Mouse (Mus musculus): Measurements from ENCODE around the gene Vwa7.

Gene Vwa7

DNA sequence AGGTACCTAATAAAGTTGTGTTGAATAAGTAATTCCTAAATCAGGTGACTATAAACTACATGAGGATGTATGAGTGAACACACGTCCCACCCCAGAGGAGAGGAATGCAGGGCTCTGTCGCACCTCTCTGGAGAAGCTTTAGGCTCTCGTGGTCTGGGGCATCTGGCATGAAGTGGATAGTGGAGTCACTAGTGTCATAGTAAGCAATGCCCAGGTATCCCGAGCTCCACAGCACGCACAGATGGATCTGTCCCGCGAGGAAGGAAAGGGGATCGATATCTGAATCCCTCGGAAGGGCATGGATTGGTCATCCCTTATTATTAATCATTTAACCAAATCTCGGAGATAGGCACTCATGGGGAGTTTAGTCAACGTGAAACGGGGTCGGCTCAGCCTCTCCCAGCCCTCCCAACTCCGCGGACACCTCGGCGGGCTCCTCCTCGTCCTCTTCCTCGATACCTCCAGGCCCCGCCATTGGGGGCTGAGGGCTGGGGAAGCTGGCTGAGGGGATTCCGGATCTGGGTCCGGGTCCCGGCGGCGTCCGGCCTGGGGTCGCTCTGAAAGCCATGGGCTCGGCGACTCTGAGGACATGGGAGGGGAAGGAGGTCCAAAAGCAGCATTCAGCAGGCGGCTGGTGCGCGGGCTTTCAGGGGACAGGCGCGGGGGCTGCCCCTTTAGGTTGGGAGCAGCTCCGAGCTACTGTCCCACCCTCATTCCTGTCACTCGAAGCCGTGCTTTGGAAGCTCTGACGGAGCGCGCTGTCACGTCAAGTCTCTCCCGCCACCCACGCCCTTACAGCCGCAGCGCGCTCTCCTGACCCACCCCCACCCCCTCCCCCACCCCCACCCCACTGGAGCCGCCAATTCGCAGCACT is 29.7 kb downstream of the Vwa7 start:
- no peak for DNase-seq (ENCODE audit: low spot score in 2 of 2)

DNA sequence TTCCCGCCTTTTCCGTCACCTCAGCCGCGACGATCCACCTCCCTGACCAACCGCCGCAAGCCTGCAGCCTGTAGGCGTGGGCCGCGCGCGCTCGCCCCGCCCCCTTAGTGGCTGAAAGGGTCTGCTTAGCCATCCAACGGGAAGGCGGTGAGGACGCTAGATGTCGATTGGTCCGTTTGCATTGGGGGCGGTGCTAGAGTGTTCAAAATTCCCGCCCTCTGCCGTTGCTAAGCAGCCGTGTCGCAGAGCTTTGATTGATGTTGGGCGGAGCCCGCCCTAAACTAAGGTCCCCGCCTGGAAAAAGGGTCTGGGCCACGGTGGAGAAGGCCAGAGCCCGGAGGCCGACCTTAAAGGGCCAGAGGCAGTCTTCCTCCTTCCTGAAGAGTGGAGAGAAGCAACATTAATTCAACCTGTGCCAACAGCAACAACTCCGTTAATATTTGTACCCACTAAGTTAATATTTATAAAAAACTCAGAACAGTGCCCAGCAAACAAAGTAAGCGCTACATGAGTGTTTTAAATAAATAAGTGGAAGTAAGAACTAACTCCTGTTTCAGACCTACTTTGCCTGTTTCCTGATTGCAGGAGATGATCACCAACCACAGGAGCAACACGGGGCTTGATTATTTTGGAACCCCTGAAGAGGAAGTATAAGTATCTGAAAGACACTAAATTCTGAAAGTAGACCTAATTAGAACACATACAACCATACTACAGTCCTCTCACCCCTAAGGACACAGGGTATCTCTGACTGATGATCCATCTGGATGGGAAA is 30.5 kb downstream of the Vwa7 start, which contains the start of gene Msh5:
Msh5 (minus strand) TSS at position 65 of the 775 bp plus-strand sequence.
- peak; percentile 88 to 96 for DNase-seq (ENCODE audit: low spot score in 2 of 2)

DNA sequence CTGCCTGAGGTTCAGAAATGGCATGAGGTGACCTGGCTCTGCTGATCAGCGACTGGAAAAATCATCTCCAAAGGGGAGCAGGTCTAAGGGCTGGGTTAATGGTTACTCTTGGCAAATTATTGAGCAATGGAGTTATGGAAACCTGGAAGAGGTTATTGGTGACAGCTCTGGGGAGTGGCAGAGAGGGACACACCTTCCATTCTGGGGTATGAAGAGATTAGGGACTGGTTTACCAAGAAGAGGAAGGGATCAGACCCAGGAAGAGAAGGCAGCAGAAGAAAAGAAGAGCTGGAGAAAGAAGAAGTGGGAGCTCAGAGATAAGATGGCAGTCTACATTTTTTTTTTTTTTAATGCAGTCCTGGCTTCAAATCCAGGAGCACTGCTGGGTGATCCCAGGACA is 31.3 kb downstream of the Vwa7 start:
- DNase-seq (ENCODE audit: low spot score in 2 of 2): no peak

DNA sequence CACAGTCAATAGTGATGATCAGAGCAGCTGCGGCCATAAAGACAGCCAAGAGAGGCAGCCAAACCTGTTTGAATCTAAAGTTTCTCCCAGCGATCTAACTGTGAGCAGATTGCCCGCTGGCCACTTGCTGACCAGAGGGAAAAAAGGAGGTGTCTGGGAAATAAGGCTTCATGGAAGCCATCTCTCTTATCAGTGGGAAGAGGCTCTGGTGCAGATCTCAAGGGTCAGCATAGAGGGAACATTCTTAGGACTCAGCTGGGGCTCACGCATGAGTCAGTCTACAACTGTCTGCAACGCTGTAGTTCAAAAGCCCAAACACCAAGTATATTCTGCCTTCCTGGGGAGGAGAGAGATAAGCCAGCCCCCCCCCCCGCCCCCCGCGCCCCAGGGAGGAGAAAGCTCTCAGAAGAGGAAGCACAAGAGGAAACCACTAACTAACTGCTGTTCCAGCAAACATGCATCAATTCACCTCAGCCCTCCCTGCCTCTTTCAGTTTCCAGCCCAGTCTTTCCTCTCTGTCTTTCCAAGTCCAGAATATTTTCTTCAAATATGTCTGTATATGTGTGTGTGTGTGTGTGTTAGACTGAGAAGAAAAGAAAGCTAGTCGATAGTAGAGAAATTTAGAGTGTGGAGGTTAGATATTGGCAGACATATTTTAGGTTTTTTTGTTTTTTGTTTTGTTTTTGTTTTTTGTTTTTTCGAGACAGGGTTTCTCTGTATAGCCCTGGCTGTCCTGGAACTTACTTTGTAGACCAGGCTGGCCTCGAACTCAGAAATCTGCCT is 32.0 kb downstream of the Vwa7 start:
- DNase-seq (ENCODE audit: low spot score in 2 of 2): no peak

DNA sequence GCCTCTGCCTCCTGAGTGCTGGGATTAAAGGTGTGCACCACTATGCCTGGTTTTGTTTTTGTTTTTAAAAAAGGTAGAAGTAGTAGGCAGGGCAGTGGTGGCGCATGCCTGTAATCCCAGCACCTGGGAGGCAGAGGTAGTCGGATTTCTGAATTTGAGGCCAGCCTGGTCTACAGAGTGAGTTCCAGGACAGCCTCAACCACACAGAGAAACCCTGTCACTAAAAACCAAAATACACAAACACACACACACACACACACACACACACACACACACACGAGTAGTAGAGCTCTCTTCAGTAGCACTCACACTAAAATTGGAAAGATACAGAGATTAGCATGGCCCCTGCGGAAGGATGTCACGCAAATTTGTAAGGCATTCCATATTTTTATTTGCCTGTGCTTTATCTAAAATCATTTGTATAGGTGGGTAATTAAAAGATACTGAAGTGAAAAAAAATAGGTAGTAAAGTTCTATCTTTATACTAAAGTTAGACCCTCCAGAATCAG is 32.6 kb downstream of the Vwa7 start:
- no peak for DNase-seq (ENCODE audit: low spot score in 2 of 2)

DNA sequence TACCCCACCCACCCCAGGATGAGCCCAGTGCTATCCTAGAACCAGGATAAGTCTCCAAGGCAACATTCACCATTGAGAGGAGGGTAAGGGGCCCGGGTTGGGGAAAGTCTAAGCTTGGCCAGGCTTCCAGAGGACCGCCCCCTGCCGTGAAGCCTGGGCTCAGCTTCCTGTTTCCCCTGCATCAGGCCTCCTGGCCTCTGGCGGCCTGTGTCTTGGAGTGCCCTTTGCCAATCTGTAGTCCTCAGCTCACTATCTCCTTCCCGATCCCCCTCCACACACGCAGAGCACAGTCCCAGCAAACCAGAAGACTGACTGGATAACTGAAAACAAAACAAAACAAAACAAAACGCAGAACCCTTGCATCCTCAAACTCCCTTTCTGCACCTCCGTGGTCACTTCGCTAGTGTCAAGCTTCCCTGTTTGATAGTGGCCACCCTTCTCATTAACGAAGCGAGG is 33.2 kb downstream of the Vwa7 start, which contains the start of gene Clic1:
Clic1 (plus strand) TSS at position 406 of the 456 bp plus-strand sequence.
- DNase-seq (ENCODE audit: low spot score in 2 of 2): no peak

DNA sequence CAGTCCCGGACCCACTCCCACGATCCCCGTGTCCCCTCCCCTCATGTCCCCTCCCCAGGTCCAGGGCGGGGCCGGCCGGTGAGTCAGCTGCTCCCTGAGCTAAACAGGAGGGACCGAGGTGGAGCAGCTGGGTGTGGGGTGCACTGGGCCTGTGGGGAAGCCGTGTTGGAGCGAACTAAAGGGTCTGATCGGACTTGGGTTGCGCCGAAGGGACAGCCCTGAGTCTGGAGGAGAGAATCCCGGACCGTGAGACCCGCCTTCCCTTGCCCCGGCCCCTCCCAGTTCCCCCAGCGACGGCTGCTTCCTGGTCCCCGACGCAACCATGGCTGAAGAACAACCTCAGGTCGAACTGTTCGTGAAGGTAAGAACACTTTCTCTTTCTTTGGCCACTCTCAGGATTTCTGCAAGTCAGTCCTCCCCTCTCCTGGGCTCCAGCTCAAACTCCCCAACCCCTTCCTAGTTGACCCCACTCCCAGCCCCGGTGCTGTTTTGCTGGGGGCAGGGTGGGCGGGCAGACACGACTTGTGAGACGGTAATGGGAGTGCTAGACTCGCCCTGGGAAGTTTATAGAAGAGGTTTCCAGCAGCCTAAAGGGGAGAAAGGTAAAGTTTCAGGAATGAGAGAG is 33.9 kb downstream of the Vwa7 start:
- DNase-seq (ENCODE audit: low spot score in 2 of 2): no peak

DNA sequence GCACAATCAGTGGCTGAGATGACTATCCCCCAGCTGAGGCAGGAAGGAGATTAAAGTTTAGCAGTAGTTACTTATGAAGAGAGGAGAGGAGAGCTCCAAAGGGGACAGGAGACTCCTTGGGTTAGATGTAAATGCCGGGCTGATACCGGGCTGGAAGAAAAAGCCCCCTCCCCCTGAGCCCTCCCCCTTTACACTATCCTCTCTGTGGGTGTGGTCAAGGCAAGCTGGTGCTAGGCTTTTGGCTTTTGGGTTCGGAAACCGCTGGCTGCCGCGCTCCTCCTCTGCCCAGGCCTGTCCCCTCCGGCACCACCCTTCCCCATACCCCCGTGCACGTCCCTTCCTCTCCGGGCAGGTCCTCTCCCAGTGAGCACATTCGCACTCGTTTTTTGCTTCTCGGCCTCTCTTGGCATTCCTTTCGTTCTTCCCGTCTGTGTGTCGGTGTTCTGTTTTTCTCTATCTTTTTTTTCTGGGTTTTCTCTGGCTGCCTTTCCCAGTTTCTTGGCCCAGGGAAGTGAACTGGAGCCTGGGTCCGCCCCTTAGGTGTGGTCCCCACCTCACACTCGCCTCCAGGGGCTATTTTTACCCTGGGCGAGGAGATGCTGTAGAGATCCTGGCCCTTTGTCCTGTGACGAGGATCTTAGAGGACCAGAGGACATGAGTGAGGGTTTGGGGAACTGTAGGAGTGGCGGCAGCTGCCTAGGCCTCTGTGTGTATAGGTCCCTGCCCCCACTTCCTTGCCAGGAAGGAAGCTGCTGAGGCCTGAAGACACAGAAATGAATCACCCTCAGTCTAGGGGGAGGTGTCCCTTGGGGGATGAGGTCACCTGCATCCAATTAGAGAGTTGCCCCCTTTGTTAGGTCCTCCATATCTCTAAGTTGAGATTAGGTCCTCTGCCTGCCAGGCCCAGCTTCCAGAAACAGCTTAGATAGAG is 35.0 kb downstream of the Vwa7 start:
- DNase-seq (ENCODE audit: low spot score in 2 of 2): no peak

DNA sequence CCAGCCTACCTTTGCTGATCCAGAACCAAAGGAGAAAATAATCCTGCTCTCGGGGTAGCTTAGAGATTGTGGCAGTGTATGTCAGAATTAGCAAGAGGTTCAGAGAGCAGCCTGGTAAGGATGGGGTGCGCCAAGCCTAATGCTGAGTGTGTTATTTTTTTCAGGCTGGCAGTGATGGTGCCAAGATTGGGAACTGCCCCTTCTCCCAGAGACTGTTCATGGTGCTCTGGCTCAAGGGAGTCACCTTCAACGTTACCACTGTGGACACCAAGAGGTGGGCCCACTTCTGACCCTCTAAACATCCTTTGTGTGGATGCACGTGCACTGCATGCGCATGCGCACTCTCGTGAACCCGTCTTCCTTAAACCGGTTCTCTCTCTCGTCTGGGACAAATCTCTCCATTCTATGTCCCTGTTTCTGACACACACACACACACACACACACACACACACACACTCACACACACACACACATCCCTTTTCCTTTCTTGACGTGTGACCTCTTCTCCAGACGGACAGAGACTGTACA is 36.0 kb downstream of the Vwa7 start:
- no peak for DNase-seq (ENCODE audit: low spot score in 2 of 2)

DNA sequence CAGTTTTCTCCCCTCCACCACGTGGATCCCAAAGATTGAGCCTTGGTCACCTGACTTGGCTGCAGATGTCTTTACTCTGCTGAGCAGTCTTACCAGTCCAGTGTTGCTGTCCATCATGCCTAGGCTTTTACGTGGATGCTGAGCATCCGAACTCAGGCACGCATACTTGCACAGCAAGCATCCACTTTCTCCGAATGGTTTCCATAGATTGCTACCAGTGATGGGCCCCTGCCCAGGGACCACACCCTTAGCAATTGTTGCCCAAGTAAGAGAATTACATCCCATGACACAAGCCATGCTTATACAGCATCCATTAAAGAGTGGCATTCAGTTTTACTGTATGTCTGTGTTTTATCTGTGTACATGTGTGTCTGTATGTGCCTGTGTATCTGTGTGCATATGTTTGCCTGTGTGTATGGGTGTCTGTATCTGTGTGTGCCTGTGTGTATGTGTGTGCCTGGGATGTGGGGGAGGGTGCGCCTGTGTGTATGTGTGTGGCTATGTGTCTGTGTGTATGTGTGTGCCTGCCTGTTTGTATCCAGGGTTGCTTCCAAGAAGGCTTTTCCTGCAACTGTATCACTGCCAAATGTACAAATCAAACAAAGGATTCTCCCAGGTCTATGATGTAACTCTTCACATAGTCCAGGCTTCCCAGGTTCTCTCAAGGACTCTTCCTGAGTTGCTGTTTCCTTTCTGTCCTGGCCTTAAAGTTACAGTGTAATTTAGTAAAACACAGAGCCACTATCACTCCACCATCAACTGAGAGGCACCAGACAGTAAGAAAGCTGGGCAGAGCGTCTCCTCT is 39.5 kb downstream of the Vwa7 start:
- no peak for DNase-seq (ENCODE audit: low spot score in 2 of 2)

DNA sequence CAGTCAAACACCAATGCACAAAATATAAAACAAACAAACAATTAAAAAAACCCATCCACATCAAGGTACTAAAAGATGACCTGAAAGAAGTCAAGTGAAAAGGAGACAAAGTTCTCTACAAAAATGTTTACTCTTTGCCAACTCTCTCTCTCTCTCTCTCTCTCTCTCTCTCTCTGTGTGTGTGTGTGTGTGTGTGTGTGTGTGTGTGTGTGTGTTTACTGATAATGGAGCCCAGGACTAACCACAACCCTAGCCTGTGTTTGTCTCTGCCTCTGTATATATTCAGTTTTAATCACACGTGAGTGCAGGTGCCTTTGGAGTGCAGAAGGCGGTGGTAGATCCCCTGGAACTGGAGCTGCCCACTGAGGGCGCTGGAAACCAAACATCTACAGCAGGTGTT is 40.7 kb downstream of the Vwa7 start:
- DNase-seq (ENCODE audit: low spot score in 2 of 2): no peak

DNA sequence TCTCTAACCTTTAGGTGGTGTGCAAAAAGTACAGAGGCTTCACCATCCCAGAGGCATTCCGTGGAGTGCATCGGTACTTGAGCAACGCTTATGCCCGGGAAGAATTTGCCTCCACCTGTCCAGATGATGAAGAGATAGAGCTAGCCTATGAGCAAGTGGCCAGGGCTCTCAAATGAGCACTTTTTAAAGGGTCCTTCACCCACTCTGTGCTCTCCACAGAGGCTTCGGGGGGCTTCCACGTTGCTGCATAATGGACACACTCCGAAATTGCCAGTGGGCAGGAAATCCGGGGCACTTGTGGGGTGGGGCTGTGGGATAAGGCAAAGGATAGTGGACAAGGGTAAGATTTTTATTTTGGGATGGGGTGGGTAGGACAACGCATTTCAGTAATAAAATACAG is 41.9 kb downstream of the Vwa7 start:
- DNase-seq (ENCODE audit: low spot score in 2 of 2): no peak

DNA sequence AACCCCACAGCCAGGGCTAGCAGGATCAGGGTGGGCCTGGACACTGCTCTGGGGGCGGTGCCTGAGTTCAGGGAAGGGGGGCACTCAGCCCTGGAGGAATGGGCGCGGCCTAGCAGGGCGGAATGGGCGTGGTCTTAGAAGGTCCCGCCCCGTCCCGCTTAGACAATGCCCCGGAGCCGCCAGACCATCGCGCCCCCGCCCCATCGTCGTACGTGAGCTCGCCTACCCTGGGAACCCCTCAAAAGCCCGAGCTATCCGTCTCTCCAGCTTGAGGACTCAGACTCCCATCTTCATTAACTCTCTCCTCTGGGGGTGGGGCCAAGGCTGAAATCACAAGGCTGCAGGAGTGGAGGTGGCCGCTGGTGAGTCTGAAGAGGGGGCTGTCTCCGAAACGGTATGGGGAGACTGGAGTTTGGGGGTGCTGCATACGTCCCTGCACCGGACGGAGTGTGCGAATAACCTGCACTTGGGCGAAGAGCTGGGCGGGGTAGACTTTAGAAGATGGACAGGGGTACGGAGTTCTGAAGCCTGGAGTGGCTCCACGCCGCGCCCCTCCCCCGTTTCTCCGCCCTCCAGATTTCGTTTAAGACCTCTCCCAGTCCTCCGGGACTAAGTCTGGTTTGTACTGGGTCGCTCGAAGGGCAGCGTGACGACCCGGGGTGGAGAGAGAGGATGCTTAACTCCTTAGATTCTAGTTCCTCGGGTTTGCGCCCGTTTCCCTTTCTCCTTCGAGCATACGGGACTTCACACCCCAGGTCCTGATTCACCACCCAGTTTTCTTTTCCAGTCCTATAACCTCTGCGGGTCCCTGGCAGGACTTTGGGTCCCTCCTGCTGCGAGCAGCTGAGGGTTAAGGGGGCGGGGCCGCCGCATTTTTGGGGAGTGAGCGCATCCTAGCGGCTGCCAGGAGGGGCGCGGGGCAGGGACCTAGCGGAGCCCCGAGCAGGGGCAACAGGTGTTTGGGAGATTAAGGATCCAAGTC is 42.8 kb downstream of the Vwa7 start, which contains the start of gene Ddah2:
Ddah2 (plus strand) TSS at position 125 of the 982 bp plus-strand sequence.
- peak in 1 of 2 experiments; percentile 61 for DNase-seq (ENCODE audit: low spot score in 2 of 2)

DNA sequence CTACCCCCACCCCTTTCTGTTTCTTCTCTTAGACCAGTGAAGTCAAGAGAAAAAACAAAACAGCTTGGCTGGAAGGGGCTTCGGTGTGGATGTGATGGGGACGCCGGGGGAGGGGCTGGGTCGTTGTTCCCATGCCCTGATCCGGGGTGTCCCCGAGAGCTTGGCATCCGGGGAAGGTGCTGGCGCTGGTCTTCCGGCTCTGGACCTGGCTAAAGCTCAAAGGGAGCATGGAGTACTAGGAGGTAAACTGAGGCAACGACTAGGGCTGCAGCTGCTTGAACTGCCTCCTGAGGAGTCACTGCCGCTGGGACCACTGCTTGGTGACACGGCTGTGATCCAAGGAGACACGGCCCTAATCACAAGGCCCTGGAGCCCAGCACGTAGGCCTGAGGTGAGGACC is 43.7 kb downstream of the Vwa7 start:
- no peak for DNase-seq (ENCODE audit: low spot score in 2 of 2)

DNA sequence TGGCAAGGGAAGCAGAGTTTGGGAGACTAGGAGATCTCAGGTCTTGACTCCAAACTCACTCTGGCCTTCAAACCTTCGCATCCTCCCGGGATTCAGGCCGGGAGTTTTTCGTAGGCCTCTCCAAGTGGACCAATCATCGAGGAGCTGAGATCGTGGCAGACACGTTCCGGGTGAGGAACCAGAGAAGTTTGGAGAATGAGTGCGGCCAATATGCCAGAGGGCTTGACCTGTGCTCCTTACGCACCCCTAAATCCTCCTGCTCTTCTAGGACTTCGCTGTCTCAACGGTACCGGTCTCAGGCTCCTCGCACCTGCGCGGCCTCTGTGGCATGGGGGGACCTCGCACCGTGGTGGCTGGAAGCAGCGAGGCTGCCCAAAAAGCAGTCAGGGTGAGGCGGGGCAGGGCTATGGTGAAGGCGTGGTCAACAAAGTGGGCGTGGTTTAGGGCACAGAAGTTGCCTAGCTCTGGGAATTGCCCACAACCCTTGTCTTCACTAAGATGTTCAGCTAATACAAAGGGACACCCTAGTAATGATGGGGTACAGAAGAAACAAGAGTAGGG is 44.4 kb downstream of the Vwa7 start:
- no peak for DNase-seq (ENCODE audit: low spot score in 2 of 2)

DNA sequence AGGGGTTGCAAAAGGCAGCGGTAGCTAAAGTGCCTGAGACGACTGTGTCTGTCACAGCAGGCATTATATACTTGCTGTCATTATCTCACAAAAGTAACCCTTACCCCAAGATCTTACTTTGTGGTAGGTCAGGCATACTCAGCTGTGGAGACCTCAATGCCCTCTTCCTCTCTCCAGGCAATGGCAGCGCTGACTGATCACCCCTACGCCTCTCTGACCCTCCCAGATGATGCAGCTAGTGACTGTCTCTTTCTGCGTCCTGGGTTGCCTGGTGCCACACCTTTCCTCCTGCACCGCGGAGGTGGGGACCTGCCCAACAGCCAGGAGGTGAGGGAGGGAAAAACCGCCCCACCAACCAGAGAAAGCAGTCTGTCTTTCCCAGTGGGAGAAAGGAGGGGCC is 44.9 kb downstream of the Vwa7 start:
- DNase-seq (ENCODE audit: low spot score in 2 of 2): no peak

DNA sequence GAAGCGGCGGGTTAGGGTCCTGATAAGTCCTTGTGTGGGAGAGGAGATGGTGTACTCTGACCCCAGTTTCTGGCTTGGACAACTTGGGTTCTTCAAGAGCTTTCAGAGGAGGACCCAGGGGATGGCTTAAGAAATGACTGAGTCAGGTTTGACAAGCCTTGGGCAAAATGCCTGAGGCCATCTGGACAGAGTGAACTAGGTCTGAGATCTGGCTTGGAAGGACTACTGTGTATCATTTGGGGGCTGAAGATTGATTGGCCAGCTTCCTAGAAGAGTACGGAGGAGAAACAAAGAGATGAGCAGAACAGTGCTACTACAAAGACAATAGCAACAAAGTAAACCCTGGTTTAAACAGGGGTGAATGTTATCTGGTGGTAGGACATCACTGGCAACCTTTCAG is 47.1 kb downstream of the Vwa7 start:
- DNase-seq (ENCODE audit: low spot score in 2 of 2): no peak
